24 mouse cellular contexts compared by ENCODE assay signal in the genomic region with DNA sequence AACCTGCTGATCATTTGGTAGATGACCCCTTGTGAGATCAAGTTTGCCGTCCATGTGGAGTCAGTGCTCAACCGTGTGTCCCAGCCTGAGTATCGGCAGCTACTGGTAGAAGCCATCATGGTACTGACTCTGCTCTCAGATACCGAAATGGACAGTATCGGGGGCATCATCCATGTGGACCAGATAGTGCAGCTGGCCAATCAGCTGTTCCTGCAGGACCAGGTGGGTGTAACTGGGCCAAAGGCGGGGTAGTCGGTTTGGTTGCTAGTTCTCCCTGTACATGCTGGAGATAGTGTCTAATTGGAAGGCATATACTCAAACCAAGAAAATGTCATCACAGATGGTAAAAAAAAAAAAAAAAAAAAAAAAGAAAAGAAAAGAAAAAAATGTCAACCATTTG.
"Had no signal": no experiment of that assay in that cellular context is flagged by ENCODE, and none has a peak within 500 bp of the region (broad histone marks: within the 10 kb centered on the region; RNA-seq: fewer than 3 reads in every experiment).

No protein-coding gene starts in this region.

- H3K36me3 ChIP-seq: embryonic facial prominence, embryonic 12.5 days; embryonic facial prominence, embryonic 15.5 days; forebrain, embryonic 12.5 days; forebrain, embryonic 15.5 days had no signal

- H3K4me2 ChIP-seq: embryonic facial prominence, embryonic 12.5 days; embryonic facial prominence, embryonic 13.5 days; embryonic facial prominence, embryonic 15.5 days; forebrain, embryonic 12.5 days; forebrain, embryonic 13.5 days; forebrain, embryonic 15.5 days had no signal

- H3K27me3 ChIP-seq: forebrain, embryonic 13.5 days; forebrain, embryonic 15.5 days had no signal

- H3K27ac ChIP-seq: embryonic facial prominence, embryonic 10.5 days; embryonic facial prominence, embryonic 12.5 days; embryonic facial prominence, embryonic 13.5 days; embryonic facial prominence, embryonic 15.5 days; forebrain, embryonic 10.5 days; forebrain, embryonic 12.5 days; forebrain, embryonic 13.5 days; forebrain, embryonic 15.5 days; gastrocnemius, adult 2 months had no signal

- DNase-seq: cerebellum, adult 8-10 months; cerebellum, adult 9-11 months; cerebellum, postnatal 10 days; cerebellum, postnatal 14 days; cerebellum, postnatal 25 days; cerebellum, postnatal 36 days; embryo, embryonic 11 days; forebrain, postnatal 0 days; gastrocnemius, adult 2 months; gastrocnemius, postnatal 10 days; gastrocnemius, postnatal 14 days; gastrocnemius, postnatal 25 days; gastrocnemius, postnatal 36 days; heart, adult 11 months; heart, adult 18-20 months had no signal

- H3K4me3 ChIP-seq: embryonic facial prominence, embryonic 10.5 days; embryonic facial prominence, embryonic 12.5 days; embryonic facial prominence, embryonic 13.5 days; embryonic facial prominence, embryonic 15.5 days; erythroblast, embryonic 14.5 days; forebrain, embryonic 10.5 days; forebrain, embryonic 12.5 days; forebrain, embryonic 13.5 days; forebrain, embryonic 15.5 days; gastrocnemius, adult 2 months had no signal
